25 mouse cellular contexts compared by ENCODE assay signal in the genomic region with DNA sequence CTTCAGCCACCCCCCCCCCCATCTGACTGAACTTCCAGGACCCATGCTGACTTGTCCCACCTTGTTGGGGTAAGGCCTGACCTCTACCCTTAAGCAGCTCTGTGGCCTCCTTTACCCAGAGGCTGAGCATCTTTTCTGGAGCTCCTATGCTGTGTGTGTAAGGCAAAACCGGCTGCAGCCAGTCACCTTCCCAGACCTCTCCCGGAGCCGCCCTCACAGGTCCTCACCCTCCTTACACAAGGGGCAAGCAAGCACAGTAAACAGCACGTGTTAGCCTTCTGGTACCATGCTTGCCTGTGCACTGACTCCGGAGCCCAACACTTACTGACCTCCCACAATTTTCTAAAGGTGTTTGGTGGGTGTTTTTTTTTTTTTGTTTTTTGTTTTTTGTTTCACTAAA.
"Had no signal": no experiment of that assay in that cellular context is flagged by ENCODE, and none has a peak within 500 bp of the region (broad histone marks: within the 10 kb centered on the region; RNA-seq: fewer than 3 reads in every experiment).

No protein-coding gene starts in this region.

- H3K4me1 ChIP-seq: heart, embryonic 10.5 days; hindbrain, embryonic 10.5 days; hindbrain, embryonic 12.5 days; intestine, embryonic 15.5 days; limb, embryonic 10.5 days; limb, embryonic 12.5 days had no signal

- H3K27ac ChIP-seq: gastrocnemius, adult 2 months; heart, embryonic 10.5 days; hindbrain, embryonic 10.5 days; hindbrain, embryonic 12.5 days; hindbrain, embryonic 14.5 days; intestine, embryonic 15.5 days; layer of hippocampus, adult 2 months; left cerebral cortex, adult 2 months; limb, embryonic 10.5 days; limb, embryonic 12.5 days had no signal

- H3K4me2 ChIP-seq: heart, embryonic 12.5 days; hindbrain, embryonic 12.5 days; hindbrain, embryonic 14.5 days; intestine, embryonic 15.5 days; limb, embryonic 12.5 days; liver, embryonic 11.5 days had no signal

- H3K4me3 ChIP-seq: gastrocnemius, adult 2 months; heart, embryonic 10.5 days; heart, embryonic 12.5 days; hindbrain, embryonic 10.5 days; hindbrain, embryonic 12.5 days; intestine, embryonic 15.5 days; layer of hippocampus, adult 2 months; left cerebral cortex, adult 2 months; limb, embryonic 10.5 days; limb, embryonic 12.5 days had no signal

- DNase-seq: gastrocnemius, adult 2 months; gastrocnemius, postnatal 25 days; heart, adult 18-20 months; heart, postnatal 10 days; heart, postnatal 4 days; kidney, adult 18-20 months; kidney, adult 8-10 months; kidney, postnatal 10 days; kidney, postnatal 25 days; kidney, postnatal 4 days; liver had no signal

- H3K9ac ChIP-seq: heart, embryonic 12.5 days; hindbrain, embryonic 12.5 days; hindbrain, embryonic 14.5 days; intestine, embryonic 15.5 days; limb, embryonic 12.5 days had no signal

- ATAC-seq: hindbrain, embryonic 16.5 days; inflammation-experienced regulatory T-cells, adult 6 months; intestine, embryonic 15.5 days; intestine, postnatal 0 days had no signal

- H3K9me3 ChIP-seq: heart, embryonic 10.5 days; heart, embryonic 12.5 days; hindbrain, embryonic 10.5 days; hindbrain, embryonic 12.5 days; intestine, embryonic 15.5 days; limb, embryonic 10.5 days; limb, embryonic 12.5 days had no signal

- H3K27me3 ChIP-seq: heart, embryonic 12.5 days; hindbrain, embryonic 12.5 days; intestine, embryonic 15.5 days; limb, embryonic 12.5 days had no signal
